Mouse (Mus musculus) liver, adult 2 months (tissue): ENCODE results near the gene Olfr520.
"Not testable (repeated sequence)": the region's sequence is repeated elsewhere in the genome, so short reads cannot be mapped to it uniquely, and the experiment has no call there.

Experiments used
- CTCF ChIP-seq: fragments of 200-500 bp; IDR thresholded peaks from 2 replicates; pipeline ENCODE4 v1.5.1; 2011; ENCODE audit warnings: low read depth, low read length, control low read depth
- POLR2A ChIP-seq: fragments of 200-500 bp; IDR thresholded peaks from 2 replicates; pipeline ENCODE4 v1.6.1; 2011; ENCODE audit warnings: low read length, control low read depth; ENCODE audit not compliant: insufficient read depth; ENCODE audit errors: extremely low read depth

- TF ChIP-seq POLR2A = 0 out of 2 replicates have a peak, but pooled peaks have one; percentile 30
- not testable (repeated sequence) for TF ChIP-seq CTCF
These were observed 35.6 kb upstream of the Olfr520 start for GRCm38 (mm10) chr7:99694424-99694823.
